Mouse (Mus musculus): ENCODE results near the gene Gli3.

- TF ChIP-seq GATA1 (IDR thresholded peaks at IDR 0.05; ENCODE audit: low read length) (no peak), TAL1 (IDR thresholded peaks at IDR 0.05; ENCODE audit: low read length) (no peak)
These were observed 63.7 kb downstream of the Gli3 start for GRCm38 (mm10) chr13:15526691-15527090.
